Mouse (Mus musculus) olfactory bulb, adult 2 months (tissue): ENCODE data around the gene Plcb1.

Experiments used
- CTCF ChIP-seq: fragments of 200-500 bp; IDR thresholded peaks from 2 replicates; pipeline ENCODE4 v1.5.1; 2012; ENCODE audit warnings: low read depth, mild to moderate bottlenecking, low read length, moderate library complexity; ENCODE audit not compliant: insufficient read depth
- POLR2A ChIP-seq: fragments of 200-500 bp; IDR thresholded peaks from 2 replicates; pipeline ENCODE4 v1.6.1; 2012; ENCODE audit warnings: mild to moderate bottlenecking, low read depth, low read length, moderate library complexity; ENCODE audit not compliant: insufficient read depth

- no peak for TF ChIP-seq POLR2A
- TF ChIP-seq CTCF = no peak
Observed at GRCm38 (mm10) chr2:135152289-135152688, 366.4 kb downstream of the Plcb1 start.
